Mouse (Mus musculus): Measurements from ENCODE around the gene Bach1. TPM values are rescaled to one million over a fixed set of nuclear protein-coding genes. Genes with fewer than 3 reads are reported as not detected.
"Not testable (repeated sequence)": the region's sequence is repeated elsewhere in the genome, so short reads cannot be mapped to it uniquely, and the experiment has no call there.

The Bach1 gene
- polyA plus RNA-seq, 1 experiment from 2014 or later: 14.3 TPM

GRCm38 (mm10) chr16:87671336-87671735, 27.4 kb upstream of the Bach1 start:
- ATAC-seq: no peak

GRCm38 (mm10) chr16:87673155-87673554, 25.6 kb upstream of the Bach1 start:
- H3K9me3 ChIP-seq (replicated peaks; ENCODE audit: control insufficient read depth, low read length, poor library complexity, severe bottlenecking): no peaks in the 10 kb centered on the region

More at GRCm38 (mm10) chr16:87671336-87671735, 27.4 kb upstream of the Bach1 start:
- Histone ChIP-seq H3K27ac (ENCODE audit: low read length) (no peak overlapping the region), H3K4me1 (ENCODE audit: control insufficient read depth, insufficient read depth, low read length) (no peaks in the 10 kb centered on the region), H3K9me3 (replicated peaks; ENCODE audit: control insufficient read depth, low read length, poor library complexity, severe bottlenecking) (no peaks in the 10 kb centered on the region), H3K27me3 (ENCODE audit: control insufficient read depth, insufficient read depth, low read depth, low read length) (no peaks in the 10 kb centered on the region), H3K4me3 (ENCODE audit: low read depth, low read length) (no peak overlapping the region), H3K36me3 (ENCODE audit: control insufficient read depth, insufficient read depth, low read length) (no peaks in the 10 kb centered on the region), H3K4me2 (ENCODE audit: low read length) (no peak overlapping the region), H3K9ac (ENCODE audit: low read depth, low read length) (no peak overlapping the region)
- WGBS: 74% methylated on average over 12 of the region's 12 CpGs

GRCm38 (mm10) chr16:87676182-87676581, 22.6 kb upstream of the Bach1 start:
- no peak overlapping the region for H3K4me3 ChIP-seq (ENCODE audit: low read depth, low read length)
- no peaks in the 10 kb centered on the region for H3K36me3 ChIP-seq (ENCODE audit: control insufficient read depth, insufficient read depth, low read length)
- no peak overlapping the region for H3K9ac ChIP-seq (ENCODE audit: low read depth, low read length)
- ATAC-seq: no peak
- 83% methylated on average over 10 of the region's 10 CpGs for WGBS
- no peak overlapping the region for H3K4me2 ChIP-seq (ENCODE audit: low read length)
- no peak overlapping the region for H3K27ac ChIP-seq (ENCODE audit: low read length)
- H3K27me3 ChIP-seq (ENCODE audit: control insufficient read depth, insufficient read depth, low read depth, low read length): no peaks in the 10 kb centered on the region
- no peaks in the 10 kb centered on the region for H3K9me3 ChIP-seq (replicated peaks; ENCODE audit: control insufficient read depth, low read length, poor library complexity, severe bottlenecking)
- no peaks in the 10 kb centered on the region for H3K4me1 ChIP-seq (ENCODE audit: control insufficient read depth, insufficient read depth, low read length)

More at GRCm38 (mm10) chr16:87673155-87673554, 25.6 kb upstream of the Bach1 start:
- no peak overlapping the region for H3K4me3 ChIP-seq (ENCODE audit: low read depth, low read length)
- no peak overlapping the region for H3K4me2 ChIP-seq (ENCODE audit: low read length)
- no peak for ATAC-seq
- no peaks in the 10 kb centered on the region for H3K27me3 ChIP-seq (ENCODE audit: control insufficient read depth, insufficient read depth, low read depth, low read length)
- no peaks in the 10 kb centered on the region for H3K4me1 ChIP-seq (ENCODE audit: control insufficient read depth, insufficient read depth, low read length)
- H3K36me3 ChIP-seq (ENCODE audit: control insufficient read depth, insufficient read depth, low read length): no peaks in the 10 kb centered on the region
- H3K9ac ChIP-seq (ENCODE audit: low read depth, low read length): no peak overlapping the region
- WGBS: 93% methylated on average over 7 of the region's 7 CpGs
- no peak overlapping the region for H3K27ac ChIP-seq (ENCODE audit: low read length)

- no peak for ATAC-seq
Measured at GRCm38 (mm10) chr16:87678667-87679066, 20.1 kb upstream of the Bach1 start.

GRCm38 (mm10) chr16:87680912-87681634, 17.7 kb upstream of the Bach1 start:
- WGBS: 92% methylated on average over 9 of the region's 9 CpGs
- no peak overlapping the region for H3K4me3 ChIP-seq (ENCODE audit: low read depth, low read length)
- no peaks in the 10 kb centered on the region for H3K4me1 ChIP-seq (ENCODE audit: control insufficient read depth, insufficient read depth, low read length)
- no peak overlapping the region for H3K9ac ChIP-seq (ENCODE audit: low read depth, low read length)
- H3K27me3 ChIP-seq (ENCODE audit: control insufficient read depth, insufficient read depth, low read depth, low read length): no peaks in the 10 kb centered on the region
- H3K9me3 ChIP-seq (replicated peaks; ENCODE audit: control insufficient read depth, low read length, poor library complexity, severe bottlenecking): no peaks in the 10 kb centered on the region
- ATAC-seq: no peak
- H3K27ac ChIP-seq (ENCODE audit: low read length): no peak overlapping the region
- no peaks in the 10 kb centered on the region for H3K36me3 ChIP-seq (ENCODE audit: control insufficient read depth, insufficient read depth, low read length)
- no peak overlapping the region for H3K4me2 ChIP-seq (ENCODE audit: low read length)

More at GRCm38 (mm10) chr16:87678667-87679066, 20.1 kb upstream of the Bach1 start:
- H3K4me3 ChIP-seq (ENCODE audit: low read depth, low read length): no peak overlapping the region
- H3K36me3 ChIP-seq (ENCODE audit: control insufficient read depth, insufficient read depth, low read length): no peaks in the 10 kb centered on the region
- no peak overlapping the region for H3K9ac ChIP-seq (ENCODE audit: low read depth, low read length)
- no peaks in the 10 kb centered on the region for H3K27me3 ChIP-seq (ENCODE audit: control insufficient read depth, insufficient read depth, low read depth, low read length)
- 74% methylated on average over 11 of the region's 11 CpGs for WGBS
- no peak overlapping the region for H3K4me2 ChIP-seq (ENCODE audit: low read length)
- H3K4me1 ChIP-seq (ENCODE audit: control insufficient read depth, insufficient read depth, low read length): no peaks in the 10 kb centered on the region
- no peaks in the 10 kb centered on the region for H3K9me3 ChIP-seq (replicated peaks; ENCODE audit: control insufficient read depth, low read length, poor library complexity, severe bottlenecking)
- no peak overlapping the region for H3K27ac ChIP-seq (ENCODE audit: low read length)

- ATAC-seq: no peak
- Histone ChIP-seq H3K4me1 (ENCODE audit: control insufficient read depth, insufficient read depth, low read length) (no peaks in the 10 kb centered on the region), H3K27ac (ENCODE audit: low read length) (no peak overlapping the region), H3K36me3 (ENCODE audit: control insufficient read depth, insufficient read depth, low read length) (no peaks in the 10 kb centered on the region), H3K27me3 (ENCODE audit: control insufficient read depth, insufficient read depth, low read depth, low read length) (no peaks in the 10 kb centered on the region), H3K4me3 (ENCODE audit: low read depth, low read length) (no peak overlapping the region), H3K4me2 (ENCODE audit: low read length) (no peak overlapping the region), H3K9ac (ENCODE audit: low read depth, low read length) (no peak overlapping the region), H3K9me3 (replicated peaks; ENCODE audit: control insufficient read depth, low read length, poor library complexity, severe bottlenecking) (no peaks in the 10 kb centered on the region)
- 62% methylated on average over 3 of the region's 3 CpGs for WGBS
Measured at GRCm38 (mm10) chr16:87681848-87682247, 16.9 kb upstream of the Bach1 start.

GRCm38 (mm10) chr16:87686458-87686857, 12.3 kb upstream of the Bach1 start:
- Histone ChIP-seq H3K9ac (ENCODE audit: low read depth, low read length) (no peak overlapping the region), H3K27me3 (ENCODE audit: control insufficient read depth, insufficient read depth, low read depth, low read length) (no peaks in the 10 kb centered on the region), H3K4me3 (ENCODE audit: low read depth, low read length) (no peak overlapping the region), H3K9me3 (replicated peaks; ENCODE audit: control insufficient read depth, low read length, poor library complexity, severe bottlenecking) (no peaks in the 10 kb centered on the region), H3K4me1 (ENCODE audit: control insufficient read depth, insufficient read depth, low read length) (no peaks in the 10 kb centered on the region), H3K36me3 (ENCODE audit: control insufficient read depth, insufficient read depth, low read length) (no peaks in the 10 kb centered on the region), H3K27ac (ENCODE audit: low read length) (no peak overlapping the region), H3K4me2 (ENCODE audit: low read length) (no peak overlapping the region)
- WGBS: 89% methylated on average over 1 of the region's 1 CpGs
- ATAC-seq: no peak

- ATAC-seq: no peak
- Histone ChIP-seq H3K4me2 (ENCODE audit: low read length) (no peak overlapping the region), H3K36me3 (ENCODE audit: control insufficient read depth, insufficient read depth, low read length) (no peaks in the 10 kb centered on the region), H3K27me3 (ENCODE audit: control insufficient read depth, insufficient read depth, low read depth, low read length) (no peaks in the 10 kb centered on the region), H3K9ac (ENCODE audit: low read depth, low read length) (no peak overlapping the region), H3K27ac (ENCODE audit: low read length) (no peak overlapping the region), H3K9me3 (replicated peaks; ENCODE audit: control insufficient read depth, low read length, poor library complexity, severe bottlenecking) (no peaks in the 10 kb centered on the region), H3K4me1 (ENCODE audit: control insufficient read depth, insufficient read depth, low read length) (no peaks in the 10 kb centered on the region), H3K4me3 (ENCODE audit: low read depth, low read length) (no peak overlapping the region)
- WGBS: 75% methylated on average over 3 of the region's 3 CpGs
Measured at GRCm38 (mm10) chr16:87687346-87687745, 11.4 kb upstream of the Bach1 start.

GRCm38 (mm10) chr16:87688328-87688727, 10.4 kb upstream of the Bach1 start:
- H3K9me3 ChIP-seq (replicated peaks; ENCODE audit: control insufficient read depth, low read length, poor library complexity, severe bottlenecking); H3K4me3 ChIP-seq (ENCODE audit: low read depth, low read length); H3K4me2 ChIP-seq (ENCODE audit: low read length); H3K27me3 ChIP-seq (ENCODE audit: control insufficient read depth, insufficient read depth, low read depth, low read length); H3K27ac ChIP-seq (ENCODE audit: low read length); H3K9ac ChIP-seq (ENCODE audit: low read depth, low read length); ATAC-seq; H3K4me1 ChIP-seq (ENCODE audit: control insufficient read depth, insufficient read depth, low read length); H3K36me3 ChIP-seq (ENCODE audit: control insufficient read depth, insufficient read depth, low read length): not testable (repeated sequence)
- WGBS: 97% methylated on average over 3 of the region's 3 CpGs
